Mouse (Mus musculus): ENCODE measurements around the gene Myo1b.

Myo1b gene

GRCm38 (mm10) chr1:51915576-51916156 lies at the start of gene Myo1b:
Gene Myo1b (minus strand): TSS chr1:51916071.
- peak; percentile 34 for DNase-seq (ENCODE audit: low read depth, low spot score)

GRCm38 (mm10) chr1:51964647-51965046 lies 48.8 kb upstream of the Myo1b start:
- DNase-seq (ENCODE audit: low read depth, low spot score) = no peak

DNA sequence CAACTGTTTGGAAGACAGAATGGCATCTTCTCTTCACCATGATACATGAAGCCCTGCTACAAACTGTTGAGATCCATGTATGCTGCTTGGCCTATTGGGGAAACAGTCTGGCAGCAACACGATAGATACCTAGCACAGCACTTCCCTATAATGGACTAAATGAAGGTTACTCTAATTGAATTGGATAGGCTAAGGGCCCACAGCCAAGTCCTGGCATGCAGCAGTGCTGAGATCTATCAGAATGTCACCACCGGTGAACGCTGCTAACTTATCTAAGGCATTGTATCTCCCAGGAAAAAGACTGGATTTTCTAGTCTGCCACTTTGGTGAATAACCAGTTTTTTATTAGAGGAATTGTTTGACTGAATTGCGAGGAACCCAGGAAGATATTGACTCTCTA lies 31.2 kb upstream of the Myo1b start:
- no peak for DNase-seq (ENCODE audit: low read depth, low spot score)

- DNase-seq (ENCODE audit: low read depth, low spot score) = peak; percentile 49
Measured at GRCm38 (mm10) chr1:51944755-51945154, 28.9 kb upstream of the Myo1b start.

GRCm38 (mm10) chr1:51938357-51938756 lies 22.5 kb upstream of the Myo1b start:
- DNase-seq (ENCODE audit: low read depth, low spot score) = no peak

GRCm38 (mm10) chr1:51935006-51935405 lies 19.1 kb upstream of the Myo1b start:
- DNase-seq (ENCODE audit: low read depth, low spot score) = no peak

- DNase-seq (ENCODE audit: low read depth, low spot score) = no peak
Measured at GRCm38 (mm10) chr1:51934176-51934924, 18.5 kb upstream of the Myo1b start.

DNA sequence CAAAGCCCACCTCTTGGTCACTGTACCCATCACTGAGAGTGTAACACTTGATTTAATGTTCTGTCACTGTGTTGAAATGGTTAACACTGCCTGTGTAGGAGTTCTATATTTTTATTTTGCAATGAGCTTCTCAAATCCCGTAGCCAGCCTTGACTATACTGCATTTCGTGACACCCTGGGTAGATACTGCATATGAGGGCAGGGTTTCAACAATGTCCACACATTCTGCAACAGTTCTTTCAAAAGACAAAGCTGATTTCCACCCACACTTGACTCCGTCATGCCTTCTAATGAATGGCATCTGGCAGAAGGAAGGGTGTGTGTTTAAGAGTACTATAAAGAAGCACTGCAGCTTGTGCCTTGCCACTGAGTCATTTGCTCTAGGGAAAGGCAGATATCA lies 17.0 kb upstream of the Myo1b start:
- DNase-seq (ENCODE audit: low read depth, low spot score) = no peak

DNA sequence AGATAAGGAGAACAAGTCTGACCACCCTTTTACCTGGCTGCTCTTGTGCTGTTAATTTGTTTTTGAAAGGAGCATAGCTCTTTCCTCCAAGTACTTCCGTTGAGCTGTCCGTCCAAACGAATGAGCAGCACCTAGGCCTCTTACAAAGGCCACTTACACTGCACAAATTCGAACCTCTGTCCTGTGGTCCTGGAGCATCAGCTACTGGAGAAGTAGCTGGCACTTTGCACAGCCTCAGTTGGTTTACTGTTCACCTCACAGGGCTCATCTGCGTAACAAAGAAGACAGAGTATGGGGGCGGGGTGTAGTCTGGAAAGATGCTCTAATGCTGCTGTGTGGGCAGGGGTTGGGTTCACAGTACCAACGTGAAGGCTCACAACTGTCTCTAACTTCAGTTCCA lies 15.7 kb upstream of the Myo1b start:
- no peak for DNase-seq (ENCODE audit: low read depth, low spot score)

DNA sequence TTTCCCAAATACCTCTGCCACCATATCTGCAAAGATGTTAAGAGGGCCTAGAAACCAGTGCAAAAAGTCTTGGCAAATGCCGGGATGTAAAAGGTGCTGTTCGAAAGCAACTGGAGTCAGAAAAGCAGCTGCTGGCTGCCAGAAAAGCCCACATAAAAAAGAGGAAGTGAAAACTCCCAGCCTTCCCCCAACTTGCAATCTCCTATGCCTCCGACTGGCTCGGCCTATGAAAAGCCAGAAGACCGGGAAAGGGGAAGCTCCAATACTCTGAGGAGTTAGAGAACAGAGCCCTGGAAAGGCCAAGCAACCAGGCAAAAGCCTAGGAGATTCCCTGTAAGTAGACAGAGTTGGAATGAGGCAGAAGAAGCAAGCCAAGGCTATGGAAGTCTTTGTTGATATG lies 14.7 kb upstream of the Myo1b start:
- no peak for DNase-seq (ENCODE audit: low read depth, low spot score)

DNA sequence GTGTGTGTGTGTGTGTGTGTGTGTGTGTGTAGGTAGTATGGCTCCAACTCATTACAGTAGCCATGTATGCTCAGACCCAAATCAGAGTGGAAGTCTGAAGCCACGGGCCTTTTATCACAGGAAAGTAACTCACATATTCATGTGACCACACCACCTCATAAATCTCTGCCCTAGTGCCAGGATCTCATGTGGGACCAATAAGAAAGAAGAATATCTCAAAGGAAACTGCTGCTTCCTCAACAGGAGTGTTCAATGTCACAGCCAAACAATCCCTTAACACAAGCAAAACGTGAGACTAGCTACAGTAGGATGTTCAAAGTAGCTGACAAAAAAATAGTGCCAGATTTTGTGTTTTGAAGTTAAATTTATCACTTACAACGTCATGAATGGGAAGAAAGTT lies 13.7 kb upstream of the Myo1b start:
- no peak for DNase-seq (ENCODE audit: low read depth, low spot score)

DNA sequence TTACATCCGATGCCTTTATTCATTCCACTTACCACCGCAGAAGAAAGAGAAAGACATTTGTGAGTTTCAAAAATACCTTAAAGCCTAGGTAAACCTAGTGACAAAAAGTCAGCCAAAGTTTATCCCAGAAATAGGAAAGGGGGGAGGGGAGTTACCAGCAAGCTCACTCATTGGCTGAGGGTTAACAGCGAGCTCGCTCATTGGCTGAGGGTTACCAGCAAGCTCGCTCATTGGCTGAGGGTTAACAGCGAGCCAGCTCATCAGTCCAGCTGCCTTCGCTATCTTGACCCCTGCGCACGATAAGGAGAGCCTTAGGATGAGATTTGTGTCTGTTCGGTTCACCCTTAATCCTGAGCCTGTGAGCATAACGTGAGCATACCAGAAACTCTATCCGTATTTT lies 6.9 kb upstream of the Myo1b start:
- no peak for DNase-seq (ENCODE audit: low read depth, low spot score)

DNA sequence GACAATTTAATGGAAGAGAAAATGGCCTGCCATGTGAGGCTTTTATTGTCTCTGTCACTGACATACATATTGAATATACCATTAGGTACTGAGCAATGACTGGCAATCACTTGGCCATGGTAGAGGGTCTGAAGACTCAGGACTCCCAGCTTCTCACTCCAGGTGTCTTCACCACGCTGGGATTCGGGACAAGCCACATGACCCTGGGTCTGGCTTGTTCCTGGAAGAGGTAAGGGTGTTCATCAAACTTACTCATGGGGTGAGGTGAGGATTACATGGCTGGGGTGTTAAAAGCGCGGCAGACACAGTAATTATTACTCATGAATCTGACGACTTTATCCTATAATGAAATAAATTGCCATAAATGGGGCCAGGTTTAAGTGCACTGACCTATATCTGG lies 405 bp upstream of the Myo1b start:
- DNase-seq (ENCODE audit: low read depth, low spot score) = no peak

DNA sequence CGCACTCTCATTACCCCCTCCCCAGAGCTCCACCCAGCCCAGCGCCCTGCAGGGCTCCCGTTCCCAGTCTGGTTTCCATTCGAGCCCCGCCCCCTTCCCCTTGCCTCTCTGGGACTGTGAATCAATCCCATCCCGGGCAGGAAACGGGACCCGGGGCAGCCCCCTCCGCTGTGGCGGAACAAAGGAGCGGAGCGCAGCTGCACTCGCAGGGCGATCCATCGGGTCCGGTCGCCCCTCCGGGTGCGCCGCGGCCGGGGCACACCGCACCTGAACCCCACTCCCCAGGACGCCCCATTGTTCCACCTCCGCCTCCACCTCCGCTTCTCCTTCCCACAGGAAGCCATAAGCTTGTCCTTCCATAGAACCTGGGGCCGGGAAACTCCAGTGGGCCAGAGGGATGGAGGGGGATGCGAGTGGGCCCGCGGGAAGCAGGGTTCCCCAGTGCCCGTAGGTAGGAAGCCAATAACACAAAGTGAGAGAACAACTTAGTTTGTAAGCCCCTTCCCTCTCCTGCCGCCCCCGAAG lies 758 bp downstream of the Myo1b start:
- peak; percentile 82 for DNase-seq (ENCODE audit: low read depth, low spot score)

GRCm38 (mm10) chr1:51914095-51914494 lies 1.8 kb downstream of the Myo1b start:
- DNase-seq (ENCODE audit: low read depth, low spot score) = no peak

GRCm38 (mm10) chr1:51913071-51913814 lies 2.6 kb downstream of the Myo1b start:
- DNase-seq (ENCODE audit: low read depth, low spot score) = no peak

DNA sequence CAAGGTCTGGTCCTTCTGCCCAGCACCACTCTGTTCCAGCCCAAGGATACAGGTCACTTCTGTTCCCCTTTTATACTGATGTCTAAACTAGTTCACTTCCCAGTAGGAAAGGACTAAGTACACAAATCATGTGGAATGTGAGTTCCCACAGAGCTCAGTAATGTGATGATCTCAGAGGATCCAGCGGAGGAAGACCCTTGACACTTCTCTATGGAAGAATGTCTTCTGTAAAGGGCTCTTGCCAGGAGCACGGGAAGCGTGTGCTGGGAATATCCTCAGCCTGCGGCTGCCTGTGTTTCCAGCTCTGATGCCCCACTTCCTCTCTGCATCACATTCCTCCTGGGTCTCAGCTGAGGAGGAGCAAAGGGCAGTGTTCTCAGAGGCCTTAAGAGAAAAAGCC lies 4.5 kb downstream of the Myo1b start:
- DNase-seq (ENCODE audit: low read depth, low spot score) = no peak

- DNase-seq (ENCODE audit: low read depth, low spot score) = no peak
Measured at GRCm38 (mm10) chr1:51909204-51909603, 6.7 kb downstream of the Myo1b start.

DNA sequence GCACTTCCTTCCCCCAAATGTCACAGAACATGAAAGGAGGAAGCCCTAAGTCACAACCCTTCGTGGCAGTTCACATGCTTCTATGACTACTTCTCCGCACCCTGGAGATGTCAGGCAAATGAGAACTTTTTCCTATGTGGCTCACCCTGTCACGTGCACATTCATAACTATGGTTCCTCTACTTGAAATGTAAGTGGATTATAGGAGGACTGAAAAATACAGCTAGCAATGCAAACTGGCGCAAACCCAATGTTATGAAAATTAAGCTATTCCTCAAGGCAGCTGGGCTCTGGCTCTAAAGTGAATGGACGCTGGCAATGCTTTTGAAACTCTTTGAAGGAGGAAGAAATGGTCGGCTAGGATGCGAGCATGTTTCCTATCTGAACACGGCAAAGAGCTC lies 8.1 kb downstream of the Myo1b start:
- DNase-seq (ENCODE audit: low read depth, low spot score) = no peak

DNA sequence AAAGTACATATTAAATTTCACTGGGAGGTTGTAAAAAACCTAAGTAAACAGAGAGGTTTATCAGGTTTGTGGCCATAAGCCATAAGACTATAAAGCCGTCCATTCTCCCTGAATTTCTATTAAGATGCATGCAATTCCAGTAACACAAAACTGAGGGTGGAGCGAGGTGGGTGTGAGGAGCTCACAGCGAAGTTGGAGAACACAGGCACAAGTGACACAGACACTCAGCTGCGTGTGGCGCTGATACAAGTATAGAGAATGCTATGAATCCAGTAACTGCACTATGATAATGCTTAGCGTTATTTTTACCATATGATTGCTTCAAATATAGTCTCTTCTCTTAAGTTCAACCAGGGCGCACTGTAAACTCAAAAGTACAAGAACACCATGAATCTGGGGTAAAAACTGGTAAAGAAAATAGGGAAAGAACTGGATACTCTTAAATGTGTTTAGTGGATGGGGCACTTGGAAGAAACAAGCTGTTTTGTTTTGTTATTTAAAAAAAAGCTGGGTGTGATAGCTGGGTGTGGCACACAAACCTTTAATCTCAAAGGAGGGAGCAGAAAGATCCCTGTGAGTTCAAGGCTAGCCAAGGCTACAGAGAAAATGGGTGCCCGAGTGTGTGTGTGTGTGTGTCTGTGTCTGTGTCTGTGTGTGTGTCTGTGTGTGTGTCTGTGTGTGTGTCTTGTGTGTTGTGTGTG lies 9.5 kb downstream of the Myo1b start:
- no peak for DNase-seq (ENCODE audit: low read depth, low spot score)

- no peak for DNase-seq (ENCODE audit: low read depth, low spot score)
Measured at GRCm38 (mm10) chr1:51905073-51905472, 10.8 kb downstream of the Myo1b start.

- DNase-seq (ENCODE audit: low read depth, low spot score) = no peak
Measured at GRCm38 (mm10) chr1:51897160-51897572, 18.7 kb downstream of the Myo1b start.

Data from embryo, embryonic 11.5 days (tissue).